Mouse (Mus musculus) forebrain, embryonic 14.5 days (tissue): ENCODE results near the gene Phox2b. TPM values are rescaled to one million over a fixed set of nuclear protein-coding genes. Genes with fewer than 3 reads are reported as not detected.
A peak's percentile ranks its signal among the peaks of the same experiment; 100 is the strongest.

Experiments
- ATAC-seq: fragments of 200-750 bp; cut with Nextera tagmentation; 2 replicates; pipeline ENCODE4 v1.8.0; 2017; ENCODE audit warnings: mild to moderate bottlenecking, moderate library complexity
- DNase-seq: peaks from one replicate; pipeline ENCODE4 v3.0.0-alpha.2; 2015; ENCODE audit warnings: low spot score
- H3K27ac ChIP-seq: fragments of 300-500 bp; sonication (generic); 2 replicates; pipeline ENCODE4 v1.5.1; 2014; ENCODE audit warnings: low read depth, mild to moderate bottlenecking, control low read depth, low read length, moderate library complexity
- H3K27me3 ChIP-seq: fragments of 300-500 bp; sonication (generic); replicated peaks from 2 replicates; pipeline ENCODE4 v1.6.1; 2014; ENCODE audit warnings: low read length, control low read depth, mixed read lengths; ENCODE audit not compliant: control insufficient read depth, insufficient read depth
- H3K36me3 ChIP-seq: fragments of 300-500 bp; sonication (generic); 2 replicates; pipeline ENCODE4 v1.6.1; 2014; ENCODE audit warnings: low read length, control low read depth; ENCODE audit not compliant: control insufficient read depth, insufficient read depth
- H3K4me1 ChIP-seq: fragments of 300-500 bp; sonication (generic); 2 replicates; pipeline ENCODE4 v1.6.1; 2014; ENCODE audit warnings: antibody characterized with exemption, low read length, control low read depth; ENCODE audit not compliant: control insufficient read depth, insufficient read depth
- H3K4me2 ChIP-seq: fragments of 300-500 bp; sonication (generic); 2 replicates; pipeline ENCODE4 v1.6.1; 2014; ENCODE audit warnings: mild to moderate bottlenecking, control low read depth, low read length
- H3K4me3 ChIP-seq: fragments of 300-500 bp; sonication (generic); 2 replicates; pipeline ENCODE4 v1.5.1; 2014; ENCODE audit warnings: low read depth, low read length, control low read depth
- H3K9ac ChIP-seq: fragments of 300-500 bp; sonication (generic); 2 replicates; pipeline ENCODE4 v1.6.1; 2014; ENCODE audit warnings: mild to moderate bottlenecking, low read length, control low read depth, moderate library complexity
- H3K9me3 ChIP-seq: fragments of 300-500 bp; sonication (generic); replicated peaks from 2 replicates; pipeline ENCODE4 v1.6.1; 2016; ENCODE audit warnings: low read length, control low read depth, mixed read lengths; ENCODE audit not compliant: control insufficient read depth
- WGBS: fragments of 180-500 bp; shearing (Covaris S2); extraction: QIAGEN DNeasy Blood & Tissue Kit; methylation state at CpG from one replicate; pipeline ENCODE4 v1.1.7; 2014; 5-methylcytosine and 5-hydroxymethylcytosine counted together
- polyA plus RNA-seq: library from polyadenylated mRNA; unstranded; fragments of >200 nt; fragmentation: Nextera tagmentation; extraction: Ambion mirVana; gene quantifications from 2 replicates; pipeline ENCODE4 v1.2.1, GENCODE M21; 2014

The Phox2b gene
- polyA plus RNA-seq, result not detected in 2 replicates

GRCm38 (mm10) chr5:67098733-67099323 lies at the start of gene Phox2b:
TSS of gene Phox2b (minus strand) at chr5:67099301.
- no peak within 1 kb of the TSS for H3K4me3 ChIP-seq
- H3K4me1 ChIP-seq, result peaks cover 3% of the 10 kb centered on the region
- peak; percentile 25 for DNase-seq
- 1% methylated on average over 16 of the region's 16 CpGs for WGBS
- H3K36me3 ChIP-seq, result no peaks in the 10 kb centered on the region
- no peak within 1 kb of the TSS for H3K4me2 ChIP-seq
- H3K27ac ChIP-seq, result no peak within 1 kb of the TSS
- no peak within 1 kb of the TSS for H3K9ac ChIP-seq
- no peaks in the 10 kb centered on the region for H3K9me3 ChIP-seq
- peaks cover 93% of the 10 kb centered on the region for H3K27me3 ChIP-seq
- ATAC-seq, result no peak

- peaks cover 11% of the 10 kb centered on the region for H3K4me1 ChIP-seq
- no peak overlapping the region for H3K9ac ChIP-seq
- H3K4me3 ChIP-seq, result no peak overlapping the region
- H3K36me3 ChIP-seq, result no peaks in the 10 kb centered on the region
- no peak overlapping the region for H3K4me2 ChIP-seq
- H3K9me3 ChIP-seq, result no peaks in the 10 kb centered on the region
- 80% methylated on average over 4 of the region's 4 CpGs for WGBS
- no peak overlapping the region for H3K27ac ChIP-seq
- DNase-seq (no peak), ATAC-seq (no peak)
- no peaks in the 10 kb centered on the region for H3K27me3 ChIP-seq
Observed at GRCm38 (mm10) chr5:67142622-67143021, 43.5 kb upstream of the Phox2b start.

GRCm38 (mm10) chr5:67139052-67140015 lies 40.2 kb upstream of the Phox2b start:
- no peaks in the 10 kb centered on the region for H3K36me3 ChIP-seq
- no peak overlapping the region for H3K27ac ChIP-seq
- DNase-seq (peak; percentile 33), ATAC-seq (peak; percentile 32; the same call in 1 of the 2 replicates)
- H3K27me3 ChIP-seq, result 0 out of 2 replicates have a peak, but pooled peaks cover 2% of the 10 kb centered on the region
- no peak overlapping the region for H3K4me3 ChIP-seq
- peak overlapping the region; percentile 28 for H3K4me2 ChIP-seq
- 26% methylated on average over 25 of the region's 25 CpGs for WGBS
- peaks cover 11% of the 10 kb centered on the region for H3K4me1 ChIP-seq
- H3K9ac ChIP-seq, result no peak overlapping the region
- H3K9me3 ChIP-seq, result no peaks in the 10 kb centered on the region

DNA sequence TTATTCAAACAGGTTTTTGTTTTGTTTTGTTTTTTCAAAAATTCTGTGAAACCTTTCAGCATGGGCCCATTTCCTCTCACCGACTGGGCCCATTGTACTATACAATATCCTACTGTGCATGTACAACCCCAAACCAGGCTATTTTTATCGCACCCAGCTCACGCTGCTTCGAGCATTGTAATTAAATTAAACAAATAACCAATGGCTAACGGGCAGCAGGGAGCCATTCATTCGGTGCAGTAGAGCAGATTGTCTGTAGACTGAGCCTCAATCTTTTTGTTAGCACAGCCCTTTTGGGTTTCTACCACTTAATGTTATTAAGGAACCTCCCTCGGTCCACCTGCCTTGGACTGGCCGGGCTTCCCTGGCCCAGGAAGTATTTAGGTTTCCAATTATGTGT lies 39.5 kb upstream of the Phox2b start:
- Histone ChIP-seq H3K27me3 (0 out of 2 replicates have a peak, but pooled peaks cover 2% of the 10 kb centered on the region), H3K36me3 (no peaks in the 10 kb centered on the region), H3K9me3 (no peaks in the 10 kb centered on the region), H3K4me1 (peaks cover 11% of the 10 kb centered on the region), H3K9ac (no peak overlapping the region), H3K4me2 (peak overlapping the region; percentile 28), H3K4me3 (no peak overlapping the region), H3K27ac (no peak overlapping the region)
- ATAC-seq, result peak; percentile 68
- peak; percentile 65 for DNase-seq
- WGBS, result 1% methylated on average over 8 of the region's 8 CpGs

DNA sequence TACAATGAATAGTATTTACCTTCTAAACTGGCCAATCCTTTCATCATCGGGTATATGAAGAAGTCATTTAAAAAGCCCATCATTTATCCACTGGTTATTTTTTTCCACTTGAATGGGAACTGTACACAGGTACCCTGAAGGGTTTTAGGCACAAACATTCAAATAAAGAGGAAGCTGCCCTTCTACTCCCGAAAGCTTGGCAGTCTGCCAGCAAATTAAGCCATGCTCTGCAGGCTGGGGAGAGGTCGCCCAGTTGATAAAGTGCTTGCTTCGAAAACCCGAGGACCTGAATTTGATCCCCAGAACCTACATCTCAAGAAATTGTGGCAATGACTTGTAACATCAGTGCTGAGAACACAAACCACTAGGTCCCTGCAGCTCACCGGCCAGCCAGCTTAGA lies 35.6 kb upstream of the Phox2b start:
- Histone ChIP-seq H3K27ac (no peak overlapping the region), H3K27me3 (0 out of 2 replicates have a peak, but pooled peaks cover 2% of the 10 kb centered on the region), H3K4me2 (no peak overlapping the region), H3K9ac (no peak overlapping the region), H3K4me3 (no peak overlapping the region), H3K9me3 (no peaks in the 10 kb centered on the region), H3K4me1 (peaks cover 11% of the 10 kb centered on the region), H3K36me3 (no peaks in the 10 kb centered on the region)
- peak; percentile 53; the same call in 1 of the 2 replicates for ATAC-seq
- peak; percentile 71 for DNase-seq
- 24% methylated on average over 6 of the region's 6 CpGs for WGBS

- ATAC-seq (peak; percentile 37; the same call in 1 of the 2 replicates), DNase-seq (no peak)
- Histone ChIP-seq H3K4me2 (no peak overlapping the region), H3K4me3 (no peak overlapping the region), H3K4me1 (no peaks in the 10 kb centered on the region), H3K9me3 (no peaks in the 10 kb centered on the region), H3K27me3 (0 out of 2 replicates have a peak, but pooled peaks cover under 1% of the 10 kb centered on the region), H3K27ac (no peak overlapping the region), H3K9ac (no peak overlapping the region), H3K36me3 (no peaks in the 10 kb centered on the region)
- WGBS, result 65% methylated on average over 2 of the region's 2 CpGs
Observed at GRCm38 (mm10) chr5:67131671-67132070, 32.6 kb upstream of the Phox2b start.

DNA sequence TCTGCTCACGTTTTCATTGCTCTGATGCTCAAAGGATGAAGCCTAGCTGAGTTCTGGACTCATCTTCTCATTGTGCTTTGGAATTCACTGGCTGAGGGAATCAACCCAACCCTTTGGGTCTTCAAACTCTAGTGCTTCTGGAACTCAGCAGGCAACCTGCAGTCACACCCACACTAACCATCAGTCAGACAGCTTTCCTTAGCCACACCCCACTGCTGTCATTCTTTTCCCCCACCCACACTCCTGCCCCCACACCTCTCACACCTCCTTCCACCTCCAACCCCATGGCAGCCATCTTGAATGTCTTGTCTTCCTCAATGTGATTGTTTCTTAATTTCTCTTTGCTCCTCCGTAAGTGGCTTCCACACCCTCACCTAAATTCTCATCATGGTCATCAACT lies 7.2 kb upstream of the Phox2b start:
- ATAC-seq, result no peak
- Histone ChIP-seq H3K4me2 (no peak overlapping the region), H3K27me3 (peaks cover 38% of the 10 kb centered on the region), H3K4me1 (no peaks in the 10 kb centered on the region), H3K4me3 (no peak overlapping the region), H3K9ac (no peak overlapping the region), H3K36me3 (no peaks in the 10 kb centered on the region), H3K27ac (no peak overlapping the region), H3K9me3 (no peaks in the 10 kb centered on the region)
- DNase-seq, result no peak
- 87% methylated on average over 2 of the region's 2 CpGs for WGBS

DNA sequence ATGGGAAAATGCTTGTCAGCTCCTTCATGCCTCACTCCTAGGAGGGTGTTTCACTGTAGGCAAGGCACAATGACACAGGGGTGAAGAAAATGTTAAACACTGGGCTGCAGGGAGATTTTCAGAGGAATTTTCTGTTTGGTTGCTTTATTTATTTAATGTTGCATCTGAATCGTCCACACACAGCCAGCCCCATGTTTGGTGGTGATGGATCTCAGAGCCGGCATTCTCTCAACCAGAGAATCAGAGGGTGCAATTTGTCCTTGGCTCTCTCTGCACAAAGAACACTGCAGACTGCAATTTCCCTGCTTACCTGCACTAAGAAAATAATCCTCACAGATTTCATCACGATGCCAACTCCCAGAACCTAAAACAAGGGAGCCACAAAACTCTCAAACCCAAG lies 3.9 kb upstream of the Phox2b start:
- Histone ChIP-seq H3K9me3 (no peaks in the 10 kb centered on the region), H3K4me2 (no peak overlapping the region), H3K9ac (no peak overlapping the region), H3K4me3 (no peak overlapping the region), H3K27ac (no peak overlapping the region), H3K36me3 (no peaks in the 10 kb centered on the region), H3K27me3 (peaks cover 67% of the 10 kb centered on the region), H3K4me1 (no peaks in the 10 kb centered on the region)
- ATAC-seq (no peak), DNase-seq (no peak)
- 5% methylated on average over 3 of the region's 3 CpGs for WGBS
